Mouse (Mus musculus) limb, embryonic 13.5 days (tissue): ENCODE results near the gene Psmb5. TPM values are rescaled to one million over a fixed set of nuclear protein-coding genes. Genes with fewer than 3 reads are reported as not detected.

Experiments used
- microRNA counts: library from miRNA; unstranded; fragments of <30 nt; microRNA quantifications from one replicate; lab custom pipeline; 2016
- microRNA-seq: library from miRNA; unstranded; fragments of <30 nt; microRNA quantifications from one replicate; pipeline ENCODE4, GENCODE M21; 2016
- polyA plus RNA-seq: library from polyadenylated mRNA; unstranded; fragments of >200 nt; fragmentation: Nextera tagmentation; extraction: Ambion mirVana; gene quantifications from 2 replicates; pipeline ENCODE4 v1.2.1, GENCODE M21; 2015

Gene Psmb5
- polyA plus RNA-seq, 1 experiment from 2014 or later = 394 TPM

MicroRNAs encoded within 50 kb of the gene (microRNA counts, 519-probe panel; counts per million panel counts)
- not detected for microRNA mmu-miR-686 (lab: Ali Mortazavi, UCI)

Small RNAs within 50 kb of the gene (microRNA-seq; reads per million reads assigned to microRNA genes)
- gene Mir686 (not detected), gene Mir6948 (0.52 reads per million)

Other genes with a start within 250 kb of the Psmb5 start
- gene Slc7a7, start 200.2 kb downstream of the Psmb5 start, polyA plus RNA-seq = 5.1 and 6.1 TPM in 2 replicates
- gene Mrpl52, start 191.1 kb downstream of the Psmb5 start, polyA plus RNA-seq = 224 and 233 TPM in 2 replicates
- gene Mmp14, start 186.4 kb downstream of the Psmb5 start, polyA plus RNA-seq = 198 and 204 TPM in 2 replicates
- 31.0 and 34.4 TPM in 2 replicates for gene Lrp10, start 153.9 kb downstream of the Psmb5 start, polyA plus RNA-seq
- gene Rem2, start 141.9 kb downstream of the Psmb5 start, polyA plus RNA-seq = 2.8 and 3.2 TPM in 2 replicates
- gene Prmt5, start 100.5 kb downstream of the Psmb5 start, polyA plus RNA-seq = 86.1 and 93.1 TPM in 2 replicates
- gene Haus4, start 63.4 kb downstream of the Psmb5 start, polyA plus RNA-seq = 51.0 and 52.3 TPM in 2 replicates
- 48.8 and 54.4 TPM in 2 replicates for gene Ajuba, start 40.5 kb downstream of the Psmb5 start, polyA plus RNA-seq
- gene 4931414P19Rik, start 12.0 kb downstream of the Psmb5 start, polyA plus RNA-seq = 7.6 and 8.0 TPM in 2 replicates
- gene Psmb11, start 3.4 kb upstream of the Psmb5 start, polyA plus RNA-seq = 0.11 TPM in 1 of 2 replicates, not detected in the other
- gene Gm17606, start 22.9 kb upstream of the Psmb5 start, polyA plus RNA-seq = not detected in 2 replicates
- 6.7 and 8.2 TPM in 2 replicates for gene Cdh24, start 23.3 kb upstream of the Psmb5 start, polyA plus RNA-seq
- 96.6 and 98.0 TPM in 2 replicates for gene 1700123O20Rik, start 68.2 kb upstream of the Psmb5 start, polyA plus RNA-seq
- gene Acin1, start 68.9 kb upstream of the Psmb5 start, polyA plus RNA-seq = 166 and 167 TPM in 2 replicates
- gene Gm29776, start 80.8 kb upstream of the Psmb5 start, polyA plus RNA-seq = 0.31 and 0.33 TPM in 2 replicates
- not detected in 2 replicates for gene Cebpe, start 94.2 kb upstream of the Psmb5 start, polyA plus RNA-seq
- gene Slc7a8, start 163.9 kb upstream of the Psmb5 start, polyA plus RNA-seq = 1.7 and 2.3 TPM in 2 replicates
- gene Rnf212b, start 196.1 kb upstream of the Psmb5 start, polyA plus RNA-seq = not detected in 2 replicates